Mouse (Mus musculus) forebrain, postnatal 0 days (tissue): ENCODE measurements at regions not wholly inside any gene's neighbourhood (a gene's known extent, or its start where the extent isn't known, plus 50 kb on each side); places are given as distances from the start of the nearest gene placed in this dataset.

Source experiments
- ATAC-seq: fragments of 200-750 bp; cut with Nextera tagmentation; 2 replicates; pipeline ENCODE4 v1.8.0; 2017; ENCODE audit warnings: mild to moderate bottlenecking, moderate library complexity
- DNase-seq: peaks from one replicate; pipeline ENCODE4 v3.0.0-alpha.2; 2015
- H3K27ac ChIP-seq: fragments of 300-500 bp; sonication (generic); 2 replicates; pipeline ENCODE4 v1.5.1; 2014; ENCODE audit warnings: low read depth, mild to moderate bottlenecking, antibody characterized with exemption, low read length, moderate library complexity, mixed read lengths
- H3K27me3 ChIP-seq: fragments of 300-500 bp; sonication (generic); 2 replicates; pipeline ENCODE4 v1.6.1; 2014; ENCODE audit warnings: mild to moderate bottlenecking, low read length, mixed read lengths; ENCODE audit not compliant: insufficient read depth
- H3K36me3 ChIP-seq: fragments of 300-500 bp; sonication (generic); 2 replicates; pipeline ENCODE4 v1.6.1; 2014; ENCODE audit warnings: mild to moderate bottlenecking, moderate library complexity; ENCODE audit not compliant: insufficient read depth
- H3K4me1 ChIP-seq: fragments of 300-500 bp; sonication (generic); 2 replicates; pipeline ENCODE4 v1.6.1; 2014; ENCODE audit warnings: antibody characterized with exemption; ENCODE audit not compliant: insufficient read depth
- H3K4me2 ChIP-seq: fragments of 300-500 bp; sonication (generic); 2 replicates; pipeline ENCODE4 v1.6.1; 2014; ENCODE audit warnings: low read depth, mild to moderate bottlenecking, moderate library complexity
- H3K4me3 ChIP-seq: fragments of 300-500 bp; sonication (generic); 2 replicates; pipeline ENCODE4 v1.5.1; 2014; ENCODE audit warnings: low read depth, low read length, mixed read lengths
- H3K9ac ChIP-seq: fragments of 300-500 bp; sonication (generic); 2 replicates; pipeline ENCODE4 v1.6.1; 2014; ENCODE audit warnings: mild to moderate bottlenecking
- H3K9me3 ChIP-seq: fragments of 300-500 bp; sonication (generic); 2 replicates; pipeline ENCODE4 v1.6.1; 2016; ENCODE audit warnings: low read length
- CTCF ChIP-seq: sonication (generic); IDR thresholded peaks from 2 replicates; pipeline ENCODE4 v1.5.1; 2016; ENCODE audit warnings: antibody characterized with exemption, control low read depth, low read depth
- WGBS: fragments of 180-500 bp; shearing (Covaris S2); extraction: QIAGEN DNeasy Blood & Tissue Kit; methylation state at CpG from one replicate; pipeline ENCODE4 v1.1.7; 2014; 5-methylcytosine and 5-hydroxymethylcytosine counted together

DNA sequence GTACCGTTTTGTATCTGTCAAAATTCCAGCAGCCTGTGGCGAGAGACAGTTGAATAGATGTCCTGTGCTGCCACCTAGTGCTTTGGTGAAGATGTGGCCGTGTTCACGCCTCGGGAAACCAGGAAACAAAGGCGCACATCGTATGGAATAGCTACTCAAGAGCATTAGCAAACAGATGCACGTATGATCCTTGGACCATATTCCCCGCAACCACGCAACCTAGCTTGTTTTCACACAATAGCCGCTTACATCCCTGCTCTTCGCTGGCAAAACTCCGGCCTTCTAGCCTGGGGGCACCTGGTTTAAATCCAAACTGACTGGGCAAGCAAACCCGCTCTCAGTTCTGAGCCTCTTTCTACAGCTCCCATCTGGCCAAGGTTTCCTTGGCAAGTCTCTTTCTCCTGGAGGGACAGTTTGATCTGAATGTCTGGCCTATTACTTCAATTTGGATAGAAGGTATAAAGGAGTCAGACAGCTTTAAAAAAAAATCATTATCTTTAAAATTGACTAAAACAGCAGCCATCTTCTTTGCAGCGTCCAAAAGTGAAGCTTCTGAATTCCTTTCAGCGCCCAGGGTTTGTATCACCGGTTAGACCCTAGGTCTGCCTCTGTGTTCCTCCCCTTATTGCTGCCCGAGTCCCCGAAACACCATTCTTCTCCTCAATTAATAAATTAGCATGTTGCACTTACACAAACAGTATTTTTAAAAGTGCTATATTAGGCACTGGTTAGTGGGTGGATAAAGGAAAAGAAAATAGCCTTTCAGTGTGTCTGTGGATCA lies 295.0 kb upstream of the Prkd1 start:
- ATAC-seq, result peak; percentile 92
- peak; percentile 96 for DNase-seq
- peak; percentile 94 for TF ChIP-seq CTCF
- H3K4me1 ChIP-seq, result peaks cover 7% of the 10 kb centered on the region; the same call in 1 of the 2 replicates
- peak overlapping the region; percentile 73 for H3K9ac ChIP-seq
- no peaks in the 10 kb centered on the region for H3K36me3 ChIP-seq
- 9% methylated on average over 19 of the region's 19 CpGs for WGBS
- peak overlapping the region; percentile 91 for H3K27ac ChIP-seq
- peak overlapping the region; percentile 63 for H3K4me2 ChIP-seq
- no peaks in the 10 kb centered on the region for H3K9me3 ChIP-seq
- H3K4me3 ChIP-seq, result peak overlapping the region; percentile 36
- H3K27me3 ChIP-seq, result no peaks in the 10 kb centered on the region

DNA sequence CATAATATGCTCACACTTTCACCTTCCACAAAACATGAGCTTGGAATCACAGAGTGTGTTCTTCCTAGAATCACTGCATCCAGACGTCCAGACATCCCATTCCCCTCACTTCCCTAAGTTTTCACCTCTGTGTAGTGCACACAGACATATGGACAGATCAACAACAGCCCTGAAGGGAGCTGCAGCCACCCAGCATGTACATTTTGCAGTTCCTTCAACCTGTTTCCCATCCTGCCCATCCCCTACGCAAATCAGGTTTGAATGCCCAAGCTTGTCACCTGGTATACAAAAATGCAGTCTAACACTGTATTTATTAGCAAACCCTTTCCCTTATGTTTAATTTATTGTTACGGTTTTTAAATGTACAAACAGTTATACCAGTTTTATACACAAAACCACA lies 294.4 kb upstream of the Prkd1 start:
- Histone ChIP-seq H3K4me1 (peaks cover 7% of the 10 kb centered on the region; the same call in 1 of the 2 replicates), H3K36me3 (no peaks in the 10 kb centered on the region), H3K9ac (peak overlapping the region; percentile 40), H3K4me3 (peak overlapping the region; percentile 36; the same call in 1 of the 2 replicates), H3K27ac (peak overlapping the region; percentile 91; the same call in 1 of the 2 replicates), H3K4me2 (peak overlapping the region; percentile 63), H3K9me3 (no peaks in the 10 kb centered on the region), H3K27me3 (no peaks in the 10 kb centered on the region)
- no peak for TF ChIP-seq CTCF
- DNase-seq (no peak), ATAC-seq (peak; percentile 32)
- 25% methylated on average over 3 of the region's 3 CpGs for WGBS

DNA sequence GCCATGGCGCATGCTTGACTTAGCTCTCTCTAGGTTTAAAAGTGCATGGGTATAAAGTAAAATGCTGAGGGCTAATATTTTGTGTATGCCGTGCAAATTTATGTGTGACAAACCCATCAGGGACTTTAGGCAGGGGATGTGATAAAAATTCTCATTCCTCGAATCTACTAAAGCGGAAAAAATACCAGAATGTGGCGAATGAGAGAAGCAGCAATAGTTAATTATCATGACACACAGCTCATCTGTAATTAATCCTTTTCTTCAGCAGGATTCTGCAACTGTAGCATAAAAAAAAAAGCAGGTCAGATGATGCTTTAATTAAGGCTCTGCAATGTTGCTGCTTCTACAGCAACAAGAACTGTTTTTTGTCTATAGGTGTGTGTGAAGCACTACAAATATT lies 286.6 kb upstream of the Prkd1 start:
- Histone ChIP-seq H3K27me3 (no peaks in the 10 kb centered on the region), H3K4me3 (no peak overlapping the region), H3K36me3 (no peaks in the 10 kb centered on the region), H3K4me2 (no peak overlapping the region), H3K9me3 (no peaks in the 10 kb centered on the region), H3K4me1 (no peaks in the 10 kb centered on the region), H3K27ac (no peak overlapping the region), H3K9ac (no peak overlapping the region)
- DNase-seq (no peak), ATAC-seq (no peak; the same call in 1 of the 2 replicates)
- WGBS, result 51% methylated on average over 5 of the region's 5 CpGs
- TF ChIP-seq CTCF, result no peak

DNA sequence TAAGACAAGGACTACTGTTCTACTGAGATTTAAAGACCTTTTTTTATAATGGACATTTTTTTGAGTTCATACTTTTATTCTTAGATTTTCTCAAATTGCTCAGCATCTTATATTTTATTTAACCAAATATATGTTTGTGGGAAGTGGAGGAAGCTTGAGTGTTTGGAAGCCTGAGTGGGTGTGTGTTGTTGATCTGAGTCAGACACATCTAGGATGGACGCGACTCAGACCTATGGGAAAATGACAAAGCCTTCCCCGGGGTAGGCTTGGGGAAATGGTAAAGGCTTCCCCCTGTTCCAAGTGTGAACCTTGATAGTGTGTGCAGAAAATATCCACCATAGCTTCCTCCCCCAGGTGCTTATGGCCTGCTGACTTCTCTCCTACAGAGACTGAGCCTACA lies 283.6 kb upstream of the Prkd1 start:
- TF ChIP-seq CTCF, result no peak
- Histone ChIP-seq H3K27ac (no peak overlapping the region), H3K4me3 (no peak overlapping the region), H3K4me2 (no peak overlapping the region), H3K27me3 (no peaks in the 10 kb centered on the region), H3K9ac (no peak overlapping the region), H3K36me3 (no peaks in the 10 kb centered on the region), H3K4me1 (no peaks in the 10 kb centered on the region), H3K9me3 (no peaks in the 10 kb centered on the region)
- DNase-seq (no peak), ATAC-seq (no peak)
- 100% methylated on average over 3 of the region's 3 CpGs for WGBS

DNA sequence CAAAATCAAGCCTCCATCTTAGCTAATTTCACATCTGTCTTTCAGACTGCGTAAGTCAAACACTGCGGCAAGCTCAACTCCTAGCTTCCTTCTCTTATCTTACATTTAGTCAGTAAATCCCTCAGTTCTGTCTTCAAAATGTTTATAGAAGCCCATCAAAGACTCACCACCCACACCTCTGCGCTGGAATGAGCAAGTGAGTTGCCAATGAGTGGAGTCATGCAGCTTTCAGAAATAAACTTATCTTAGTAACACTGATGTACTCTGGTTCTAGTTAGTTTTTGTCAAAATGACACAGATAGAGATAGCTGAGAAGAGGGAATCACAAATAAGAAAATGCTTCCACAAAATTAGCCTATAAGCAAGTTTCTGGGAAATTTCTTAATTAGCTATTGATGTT lies 280.7 kb upstream of the Prkd1 start:
- no peaks in the 10 kb centered on the region for H3K9me3 ChIP-seq
- H3K4me3 ChIP-seq, result no peak overlapping the region
- H3K36me3 ChIP-seq, result no peaks in the 10 kb centered on the region
- no peaks in the 10 kb centered on the region for H3K4me1 ChIP-seq
- TF ChIP-seq CTCF, result no peak
- H3K9ac ChIP-seq, result no peak overlapping the region
- DNase-seq (no peak), ATAC-seq (no peak)
- H3K27ac ChIP-seq, result no peak overlapping the region
- 96% methylated on average over 3 of the region's 3 CpGs for WGBS
- H3K27me3 ChIP-seq, result no peaks in the 10 kb centered on the region
- H3K4me2 ChIP-seq, result no peak overlapping the region

DNA sequence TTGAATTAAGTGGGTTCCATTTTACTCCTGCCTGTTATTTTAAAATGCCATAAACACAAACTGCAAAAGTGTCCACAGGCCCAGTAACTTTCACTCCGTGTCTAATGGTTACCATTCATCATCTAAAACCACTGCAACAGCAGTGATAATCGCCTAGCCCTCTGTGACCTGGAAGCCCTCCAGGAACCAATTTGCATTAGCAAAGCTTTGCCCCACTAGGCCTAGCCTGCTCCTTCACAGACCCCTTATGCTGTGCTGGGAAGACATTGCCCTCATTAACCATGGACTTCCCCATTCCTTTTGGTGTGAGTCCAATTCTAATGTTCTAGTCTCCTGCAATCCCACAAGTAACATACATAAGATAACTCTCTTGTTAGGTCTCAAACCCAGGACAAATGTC lies 277.3 kb upstream of the Prkd1 start:
- TF ChIP-seq CTCF, result no peak
- H3K9ac ChIP-seq, result no peak overlapping the region
- DNase-seq, result no peak
- H3K4me3 ChIP-seq, result no peak overlapping the region
- no peaks in the 10 kb centered on the region for H3K27me3 ChIP-seq
- no peak overlapping the region for H3K27ac ChIP-seq
- 24% methylated on average over 2 of the region's 2 CpGs for WGBS
- H3K9me3 ChIP-seq, result no peaks in the 10 kb centered on the region
- ATAC-seq, result no peak
- no peaks in the 10 kb centered on the region for H3K36me3 ChIP-seq
- H3K4me1 ChIP-seq, result no peaks in the 10 kb centered on the region
- no peak overlapping the region for H3K4me2 ChIP-seq

DNA sequence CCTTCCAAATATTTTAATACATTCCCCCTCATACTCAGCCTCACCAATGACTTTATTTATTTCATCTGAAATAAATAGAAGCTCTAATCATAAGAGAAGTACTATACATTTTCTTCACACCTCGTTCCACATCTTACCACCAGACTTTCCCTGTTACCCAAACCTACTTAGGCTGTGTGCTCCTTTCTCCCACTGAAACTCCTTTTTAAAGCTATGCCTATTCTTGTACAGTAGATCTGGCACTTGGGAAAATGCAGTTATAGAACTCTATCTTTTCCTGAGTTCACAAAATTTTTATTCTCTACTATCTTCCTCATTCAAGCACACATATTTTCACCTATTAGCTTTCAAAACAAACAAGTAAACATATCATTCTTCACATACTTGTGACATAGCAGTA lies 272.8 kb upstream of the Prkd1 start:
- no peak overlapping the region for H3K27ac ChIP-seq
- 85% methylated on average over 1 of the region's 1 CpGs for WGBS
- H3K4me3 ChIP-seq, result no peak overlapping the region
- DNase-seq (no peak), ATAC-seq (no peak)
- no peaks in the 10 kb centered on the region for H3K36me3 ChIP-seq
- no peaks in the 10 kb centered on the region for H3K27me3 ChIP-seq
- H3K4me2 ChIP-seq, result no peak overlapping the region
- no peak overlapping the region for H3K9ac ChIP-seq
- H3K4me1 ChIP-seq, result no peaks in the 10 kb centered on the region
- H3K9me3 ChIP-seq, result 0 out of 2 replicates have a peak, but pooled peaks cover 7% of the 10 kb centered on the region
- TF ChIP-seq CTCF, result no peak
